Mouse (Mus musculus): ENCODE data around the gene Fam217b. TPM values are rescaled to one million over a fixed set of nuclear protein-coding genes. Genes with fewer than 3 reads are reported as not detected.

Fam217b gene
- polyA plus RNA-seq, 1 experiment from 2014 or later, result 2.8 TPM

GRCm38 (mm10) chr2:178426229-178426628 lies 11.9 kb downstream of the Fam217b start:
- no peak overlapping the region for H3K27ac ChIP-seq
- WGBS (ENCODE audit: missing documents), result 50% methylated on average over 4 of the region's 4 CpGs
- H3K36me3 ChIP-seq (ENCODE audit: inconsistent target), result no peaks in the 10 kb centered on the region
- H3K79me2 ChIP-seq (ENCODE audit: inconsistent target), result no peaks in the 10 kb centered on the region
- no peak overlapping the region for H3K4me3 ChIP-seq (ENCODE audit: inconsistent target)

GRCm38 (mm10) chr2:178427181-178427580 lies 12.9 kb downstream of the Fam217b start:
- H3K4me3 ChIP-seq (ENCODE audit: inconsistent target), result no peak overlapping the region
- 94% methylated on average over 5 of the region's 5 CpGs for WGBS (ENCODE audit: missing documents)
- H3K36me3 ChIP-seq (ENCODE audit: inconsistent target), result no peaks in the 10 kb centered on the region
- no peaks in the 10 kb centered on the region for H3K79me2 ChIP-seq (ENCODE audit: inconsistent target)
- H3K27ac ChIP-seq, result no peak overlapping the region

- 75% methylated on average over 9 of the region's 9 CpGs for WGBS (ENCODE audit: missing documents)
- no peaks in the 10 kb centered on the region for H3K36me3 ChIP-seq (ENCODE audit: inconsistent target)
- H3K27ac ChIP-seq, result no peak overlapping the region
- no peak overlapping the region for H3K4me3 ChIP-seq (ENCODE audit: inconsistent target)
- no peaks in the 10 kb centered on the region for H3K79me2 ChIP-seq (ENCODE audit: inconsistent target)
Measured at GRCm38 (mm10) chr2:178428183-178428582, 13.9 kb downstream of the Fam217b start.

GRCm38 (mm10) chr2:178428676-178429075 lies 14.4 kb downstream of the Fam217b start:
- Histone ChIP-seq H3K4me3 (ENCODE audit: inconsistent target) (no peak overlapping the region), H3K36me3 (ENCODE audit: inconsistent target) (no peaks in the 10 kb centered on the region), H3K79me2 (ENCODE audit: inconsistent target) (no peaks in the 10 kb centered on the region), H3K27ac (no peak overlapping the region)
- WGBS (ENCODE audit: missing documents), result 84% methylated on average over 4 of the region's 4 CpGs

GRCm38 (mm10) chr2:178429426-178429825 lies 15.1 kb downstream of the Fam217b start:
- Histone ChIP-seq H3K4me3 (ENCODE audit: inconsistent target) (no peak overlapping the region), H3K27ac (no peak overlapping the region), H3K79me2 (ENCODE audit: inconsistent target) (no peaks in the 10 kb centered on the region), H3K36me3 (ENCODE audit: inconsistent target) (no peaks in the 10 kb centered on the region)
- 89% methylated on average over 6 of the region's 6 CpGs for WGBS (ENCODE audit: missing documents)

GRCm38 (mm10) chr2:178430231-178430630 lies 15.9 kb downstream of the Fam217b start, which contains the start of gene Cdh26:
TSS of gene Cdh26 (plus strand) at chr2:178430531.
- WGBS (ENCODE audit: missing documents), result 94% methylated on average over 4 of the region's 4 CpGs

GRCm38 (mm10) chr2:178433495-178433894 lies 19.2 kb downstream of the Fam217b start:
- no peaks in the 10 kb centered on the region for H3K36me3 ChIP-seq (ENCODE audit: inconsistent target)
- no peak overlapping the region for H3K4me3 ChIP-seq (ENCODE audit: inconsistent target)
- H3K27ac ChIP-seq, result no peak overlapping the region
- 82% methylated on average over 2 of the region's 2 CpGs for WGBS (ENCODE audit: missing documents)
- H3K79me2 ChIP-seq (ENCODE audit: inconsistent target), result no peaks in the 10 kb centered on the region

More at GRCm38 (mm10) chr2:178430231-178430630, 15.9 kb downstream of the Fam217b start, which contains the start of gene Cdh26:
- Histone ChIP-seq H3K4me3 (ENCODE audit: inconsistent target) (no peak within 1 kb of the TSS), H3K36me3 (ENCODE audit: inconsistent target) (no peaks in the 10 kb centered on the region), H3K27ac (no peak within 1 kb of the TSS), H3K79me2 (ENCODE audit: inconsistent target) (no peaks in the 10 kb centered on the region)

- no peak overlapping the region for H3K4me3 ChIP-seq (ENCODE audit: inconsistent target)
- 96% methylated on average over 2 of the region's 2 CpGs for WGBS (ENCODE audit: missing documents)
- H3K79me2 ChIP-seq (ENCODE audit: inconsistent target), result no peaks in the 10 kb centered on the region
- H3K36me3 ChIP-seq (ENCODE audit: inconsistent target), result no peaks in the 10 kb centered on the region
- H3K27ac ChIP-seq, result no peak overlapping the region
Measured at GRCm38 (mm10) chr2:178433903-178434302, 19.6 kb downstream of the Fam217b start.

GRCm38 (mm10) chr2:178437311-178437710 lies 23.0 kb downstream of the Fam217b start:
- Histone ChIP-seq H3K4me3 (ENCODE audit: inconsistent target) (no peak overlapping the region), H3K27ac (no peak overlapping the region), H3K36me3 (ENCODE audit: inconsistent target) (no peaks in the 10 kb centered on the region), H3K79me2 (ENCODE audit: inconsistent target) (no peaks in the 10 kb centered on the region)
- 88% methylated on average over 9 of the region's 9 CpGs for WGBS (ENCODE audit: missing documents)

GRCm38 (mm10) chr2:178449386-178449785 lies 35.1 kb downstream of the Fam217b start:
- WGBS (ENCODE audit: missing documents), result 84% methylated on average over 4 of the region's 4 CpGs

GRCm38 (mm10) chr2:178450236-178450635 lies 35.9 kb downstream of the Fam217b start:
- H3K79me2 ChIP-seq (ENCODE audit: inconsistent target), result no peaks in the 10 kb centered on the region
- H3K27ac ChIP-seq, result no peak overlapping the region
- H3K4me3 ChIP-seq (ENCODE audit: inconsistent target), result no peak overlapping the region
- 61% methylated on average over 2 of the region's 2 CpGs for WGBS (ENCODE audit: missing documents)
- H3K36me3 ChIP-seq (ENCODE audit: inconsistent target), result no peaks in the 10 kb centered on the region

More at GRCm38 (mm10) chr2:178449386-178449785, 35.1 kb downstream of the Fam217b start:
- no peaks in the 10 kb centered on the region for H3K79me2 ChIP-seq (ENCODE audit: inconsistent target)
- no peak overlapping the region for H3K27ac ChIP-seq
- H3K4me3 ChIP-seq (ENCODE audit: inconsistent target), result no peak overlapping the region
- no peaks in the 10 kb centered on the region for H3K36me3 ChIP-seq (ENCODE audit: inconsistent target)

- WGBS (ENCODE audit: missing documents), result 95% methylated on average over 10 of the region's 10 CpGs
- Histone ChIP-seq H3K27ac (no peak overlapping the region), H3K36me3 (ENCODE audit: inconsistent target) (no peaks in the 10 kb centered on the region)
Measured at GRCm38 (mm10) chr2:178450961-178451360, 36.6 kb downstream of the Fam217b start.

GRCm38 (mm10) chr2:178454664-178455516 lies 40.6 kb downstream of the Fam217b start:
- Histone ChIP-seq H3K27ac (no peak overlapping the region), H3K36me3 (ENCODE audit: inconsistent target) (no peaks in the 10 kb centered on the region), H3K79me2 (ENCODE audit: inconsistent target) (no peaks in the 10 kb centered on the region), H3K4me3 (ENCODE audit: inconsistent target) (no peak overlapping the region)
- 43% methylated on average over 17 of the region's 17 CpGs for WGBS (ENCODE audit: missing documents)

More at GRCm38 (mm10) chr2:178450961-178451360, 36.6 kb downstream of the Fam217b start:
- Histone ChIP-seq H3K79me2 (ENCODE audit: inconsistent target) (no peaks in the 10 kb centered on the region), H3K4me3 (ENCODE audit: inconsistent target) (no peak overlapping the region)

- no peak overlapping the region for H3K27ac ChIP-seq
- WGBS (ENCODE audit: missing documents), result 95% methylated on average over 6 of the region's 6 CpGs
- H3K4me3 ChIP-seq (ENCODE audit: inconsistent target), result no peak overlapping the region
- no peaks in the 10 kb centered on the region for H3K79me2 ChIP-seq (ENCODE audit: inconsistent target)
- no peaks in the 10 kb centered on the region for H3K36me3 ChIP-seq (ENCODE audit: inconsistent target)
Measured at GRCm38 (mm10) chr2:178457414-178457813, 43.1 kb downstream of the Fam217b start.

- H3K36me3 ChIP-seq (ENCODE audit: inconsistent target), result no peaks in the 10 kb centered on the region
- no peaks in the 10 kb centered on the region for H3K79me2 ChIP-seq (ENCODE audit: inconsistent target)
- H3K4me3 ChIP-seq (ENCODE audit: inconsistent target), result no peak overlapping the region
- no peak overlapping the region for H3K27ac ChIP-seq
- WGBS (ENCODE audit: missing documents), result 50% methylated on average over 5 of the region's 5 CpGs
Measured at GRCm38 (mm10) chr2:178460353-178460752, 46.0 kb downstream of the Fam217b start.

Data from macrophage (primary cell).